Mouse (Mus musculus): ENCODE data around the gene Raet1e. TPM values are rescaled to one million over a fixed set of nuclear protein-coding genes. Genes with fewer than 3 reads are reported as not detected.
"Not testable (repeated sequence)": the region's sequence is repeated elsewhere in the genome, so short reads cannot be mapped to it uniquely, and the experiment has no call there.

The Raet1e gene
- polyA plus RNA-seq, 1 experiment from 2014 or later = 0.71 TPM

DNA sequence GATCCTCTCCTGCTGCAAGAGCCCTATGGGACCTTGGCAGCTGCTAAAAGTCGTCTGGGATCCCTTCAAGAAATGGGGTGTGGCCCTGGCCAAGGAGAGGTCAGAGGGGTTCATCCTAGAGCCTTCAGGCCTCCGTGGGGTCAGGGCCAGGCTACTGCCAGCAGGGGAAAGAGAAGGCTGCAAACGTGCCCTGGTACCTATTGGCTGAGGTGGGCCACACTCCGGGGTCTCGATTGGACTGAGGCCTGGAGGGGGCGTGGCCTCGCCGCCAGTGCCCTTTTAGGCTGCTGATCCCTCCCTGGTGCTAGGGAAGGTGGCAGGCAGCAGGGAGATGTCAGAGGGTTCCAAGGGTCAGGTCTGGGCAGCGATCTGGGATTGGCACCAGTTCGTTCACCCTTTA is 222.9 kb downstream of the Raet1e start:
- 2% methylated on average over 5 of the region's 10 CpGs for WGBS
- H3K27me3 ChIP-seq (replicated peaks; ENCODE audit: control insufficient read depth, insufficient read depth, low read length); H3K4me1 ChIP-seq (replicated peaks; ENCODE audit: control insufficient read depth, insufficient read depth, low read length); H3K27ac ChIP-seq (ENCODE audit: low read length); H3K9me3 ChIP-seq (ENCODE audit: control insufficient read depth, low read length); H3K4me2 ChIP-seq (ENCODE audit: low read length); H3K4me3 ChIP-seq (replicated peaks; ENCODE audit: low read length); H3K9ac ChIP-seq (replicated peaks; ENCODE audit: low read depth, low read length); H3K36me3 ChIP-seq (ENCODE audit: control insufficient read depth, insufficient read depth): not testable (repeated sequence)
- ATAC-seq = peak; percentile 49; the same call in 1 of the 2 replicates

- not testable (repeated sequence) for H3K4me3 ChIP-seq (replicated peaks; ENCODE audit: low read length); H3K27me3 ChIP-seq (replicated peaks; ENCODE audit: control insufficient read depth, insufficient read depth, low read length); H3K9me3 ChIP-seq (ENCODE audit: control insufficient read depth, low read length); ATAC-seq; H3K9ac ChIP-seq (replicated peaks; ENCODE audit: low read depth, low read length); H3K4me2 ChIP-seq (ENCODE audit: low read length); H3K36me3 ChIP-seq (ENCODE audit: control insufficient read depth, insufficient read depth); H3K27ac ChIP-seq (ENCODE audit: low read length); H3K4me1 ChIP-seq (replicated peaks; ENCODE audit: control insufficient read depth, insufficient read depth, low read length)
- 87% methylated on average over 7 of the region's 7 CpGs for WGBS
These were observed 231.8 kb downstream of the Raet1e start for GRCm38 (mm10) chr10:22390146-22390545.

GRCm38 (mm10) chr10:22391616-22392015 is 233.2 kb downstream of the Raet1e start:
- H3K27ac ChIP-seq (ENCODE audit: low read length); H3K4me1 ChIP-seq (replicated peaks; ENCODE audit: control insufficient read depth, insufficient read depth, low read length); H3K36me3 ChIP-seq (ENCODE audit: control insufficient read depth, insufficient read depth); H3K27me3 ChIP-seq (replicated peaks; ENCODE audit: control insufficient read depth, insufficient read depth, low read length); H3K4me2 ChIP-seq (ENCODE audit: low read length); H3K4me3 ChIP-seq (replicated peaks; ENCODE audit: low read length); ATAC-seq; H3K9ac ChIP-seq (replicated peaks; ENCODE audit: low read depth, low read length); H3K9me3 ChIP-seq (ENCODE audit: control insufficient read depth, low read length): not testable (repeated sequence)
- WGBS = 80% methylated on average over 2 of the region's 5 CpGs

- H3K9me3 ChIP-seq (ENCODE audit: control insufficient read depth, low read length); H3K27ac ChIP-seq (ENCODE audit: low read length); H3K36me3 ChIP-seq (ENCODE audit: control insufficient read depth, insufficient read depth); H3K4me1 ChIP-seq (replicated peaks; ENCODE audit: control insufficient read depth, insufficient read depth, low read length); H3K27me3 ChIP-seq (replicated peaks; ENCODE audit: control insufficient read depth, insufficient read depth, low read length); H3K4me3 ChIP-seq (replicated peaks; ENCODE audit: low read length); H3K9ac ChIP-seq (replicated peaks; ENCODE audit: low read depth, low read length); H3K4me2 ChIP-seq (ENCODE audit: low read length): not testable (repeated sequence)
- peak; percentile 91 for ATAC-seq
- WGBS = no CpG with 5 or more reads among the region's 2 CpGs
These were observed 234.9 kb downstream of the Raet1e start for GRCm38 (mm10) chr10:22393028-22393824.

DNA sequence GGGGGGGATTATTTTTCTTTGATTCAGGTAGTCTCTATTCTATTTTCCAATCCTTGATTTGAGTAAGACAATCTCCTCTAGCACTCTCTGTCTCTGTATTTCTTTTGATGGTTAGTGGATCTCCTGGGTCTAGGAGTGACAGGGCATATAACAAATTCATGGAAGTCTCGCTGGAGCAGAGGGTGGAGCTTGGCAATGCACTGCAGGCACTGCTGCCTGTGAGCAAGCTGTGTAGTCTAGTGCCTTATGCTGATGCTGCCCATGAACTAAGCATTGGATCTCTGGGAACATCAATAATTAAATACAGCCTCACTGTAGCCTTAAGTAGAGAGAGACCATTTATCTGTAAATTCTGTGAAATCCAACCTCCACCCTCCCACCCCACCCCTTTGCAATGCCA is 238.3 kb downstream of the Raet1e start:
- H3K4me3 ChIP-seq (replicated peaks; ENCODE audit: low read length); H3K36me3 ChIP-seq (ENCODE audit: control insufficient read depth, insufficient read depth); H3K9me3 ChIP-seq (ENCODE audit: control insufficient read depth, low read length); H3K27ac ChIP-seq (ENCODE audit: low read length); H3K4me2 ChIP-seq (ENCODE audit: low read length); H3K4me1 ChIP-seq (replicated peaks; ENCODE audit: control insufficient read depth, insufficient read depth, low read length); H3K27me3 ChIP-seq (replicated peaks; ENCODE audit: control insufficient read depth, insufficient read depth, low read length); H3K9ac ChIP-seq (replicated peaks; ENCODE audit: low read depth, low read length): not testable (repeated sequence)
- ATAC-seq = peak; percentile 80
- WGBS = 11% methylated on average over 1 of the region's 1 CpGs

- H3K9ac ChIP-seq (replicated peaks; ENCODE audit: low read depth, low read length); H3K27ac ChIP-seq (ENCODE audit: low read length); H3K4me1 ChIP-seq (replicated peaks; ENCODE audit: control insufficient read depth, insufficient read depth, low read length); H3K9me3 ChIP-seq (ENCODE audit: control insufficient read depth, low read length); H3K27me3 ChIP-seq (replicated peaks; ENCODE audit: control insufficient read depth, insufficient read depth, low read length); H3K4me3 ChIP-seq (replicated peaks; ENCODE audit: low read length); H3K4me2 ChIP-seq (ENCODE audit: low read length); H3K36me3 ChIP-seq (ENCODE audit: control insufficient read depth, insufficient read depth): not testable (repeated sequence)
- ATAC-seq = peak; percentile 55
- WGBS = 0% methylated on average over 7 of the region's 11 CpGs
These were observed 244.0 kb downstream of the Raet1e start for GRCm38 (mm10) chr10:22402225-22402917.

GRCm38 (mm10) chr10:22413702-22414494 is 255.5 kb downstream of the Raet1e start:
- not testable (repeated sequence) for H3K4me2 ChIP-seq (ENCODE audit: low read length); H3K4me3 ChIP-seq (replicated peaks; ENCODE audit: low read length); H3K27ac ChIP-seq (ENCODE audit: low read length); H3K9me3 ChIP-seq (ENCODE audit: control insufficient read depth, low read length); H3K27me3 ChIP-seq (replicated peaks; ENCODE audit: control insufficient read depth, insufficient read depth, low read length); H3K36me3 ChIP-seq (ENCODE audit: control insufficient read depth, insufficient read depth); H3K4me1 ChIP-seq (replicated peaks; ENCODE audit: control insufficient read depth, insufficient read depth, low read length); H3K9ac ChIP-seq (replicated peaks; ENCODE audit: low read depth, low read length)
- 0% methylated on average over 1 of the region's 8 CpGs for WGBS
- ATAC-seq = peak; percentile 78

Other genes starting within 250 kb of the Raet1e start
- gene 4930444G20Rik, start 90.5 kb upstream of the Raet1e start, polyA plus RNA-seq (2015; fragmentation: Nextera tagmentation; extraction: Ambion mirVana) = not detected in 2 replicates
- 2.3 and 4.0 TPM in 2 replicates for gene E030030I06Rik, start 9.3 kb upstream of the Raet1e start, polyA plus RNA-seq (2015; fragmentation: Nextera tagmentation; extraction: Ambion mirVana)
- 0.31 and 0.42 TPM in 2 replicates for gene H60b, start within 50 bp of the Raet1e start, polyA plus RNA-seq (2015; fragmentation: Nextera tagmentation; extraction: Ambion mirVana)
- gene Raet1d, start 202.0 kb downstream of the Raet1e start, polyA plus RNA-seq (2015; fragmentation: Nextera tagmentation; extraction: Ambion mirVana) = 2.6 and 3.1 TPM in 2 replicates